Mouse (Mus musculus) hematopoietic stem cell, adult 5-6 weeks (primary cell): ENCODE measurements around the gene Dcaf1. TPM values are rescaled to one million over a fixed set of nuclear protein-coding genes. Genes with fewer than 3 reads are reported as not detected.

Experiments
- ATAC-seq, 2 experiments: fragments of 125-278 bp in 1 of 2; replicated peaks in 1 of 2; 2 replicates each; pipeline ENCODE4 v1.8.0; 2016 to 2017; ENCODE audit warnings: inconsistent platforms in 2 of 2, mild to moderate bottlenecking in 2 of 2, moderate number of reproducible peaks in 2 of 2, low read depth in 1 of 2, moderate TSS enrichment in 1 of 2; ENCODE audit not compliant: low FRiP score in 2 of 2, poor library complexity in 2 of 2, severe bottlenecking in 2 of 2, insufficient read depth in 1 of 2, low TSS enrichment in 1 of 2
- total RNA-seq: library from RNA; stranded (forward); fragments of 172-1452, 232-1000 nt; gene quantifications from 2 replicates; pipeline ENCODE4 v1.2.3, GENCODE M21; 2017

Gene Dcaf1
- total RNA-seq: 69.5 and 79.2 TPM in 2 replicates

DNA sequence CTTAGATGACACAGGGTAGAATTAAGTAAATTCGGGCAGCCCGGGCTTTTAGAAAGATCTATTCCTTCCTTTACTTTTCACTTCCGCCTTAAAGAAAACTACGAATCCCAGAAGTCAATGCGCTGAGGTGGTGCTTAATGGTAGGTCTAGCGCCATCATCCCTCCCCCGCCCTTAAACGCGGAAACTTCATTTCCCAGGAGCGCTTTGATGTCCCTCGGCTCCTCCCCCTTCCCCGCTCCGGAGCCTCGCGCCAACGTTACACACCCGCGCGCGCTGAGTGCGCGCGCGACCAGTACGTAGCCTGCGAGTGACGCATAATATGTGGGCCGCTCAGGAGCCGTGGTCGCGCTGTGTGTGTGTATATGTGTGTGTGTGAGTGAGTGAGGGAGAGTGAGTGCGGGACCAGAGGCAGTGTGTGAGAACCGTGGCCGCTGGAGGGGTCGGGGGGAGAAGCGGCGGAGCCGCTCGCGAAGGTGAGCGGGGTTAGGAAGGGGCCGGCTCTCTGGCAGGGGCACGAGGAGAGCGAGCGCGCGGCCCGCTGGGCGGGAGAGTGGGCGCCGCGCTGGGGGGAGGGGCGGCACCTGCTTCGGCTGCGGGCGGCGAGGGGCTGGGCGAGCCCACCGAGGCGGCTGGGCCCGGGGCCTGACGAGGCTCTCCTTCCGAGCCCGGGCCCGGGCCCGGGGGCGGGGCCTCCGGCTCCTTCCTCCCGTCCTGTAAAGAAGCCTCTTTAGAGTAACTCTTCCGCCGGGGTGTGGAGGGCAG lies at the start of gene Dcaf1:
Dcaf1 (plus strand) TSS at position 257 of the 763 bp plus-strand sequence.
- ATAC-seq: peak; percentile 90 to 92

DNA sequence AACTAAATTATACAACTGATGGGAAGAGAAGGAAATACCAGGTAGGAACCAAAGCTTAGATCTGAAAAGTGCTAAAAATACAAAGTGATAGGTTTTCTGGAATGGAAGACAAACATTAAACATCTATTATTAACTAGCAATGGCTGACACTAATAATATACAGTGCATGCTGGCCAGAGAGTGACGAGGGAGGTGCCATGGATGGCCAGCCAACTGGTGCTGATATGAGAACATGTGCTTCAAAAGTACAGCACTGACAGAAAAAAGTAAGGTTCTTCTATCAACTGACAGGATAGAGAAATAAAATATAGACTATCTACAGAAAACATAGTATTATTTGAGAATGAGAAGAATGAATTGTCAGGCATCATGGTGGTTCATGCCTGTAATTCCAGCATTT lies 45.6 kb upstream of the Dcaf1 start:
- no peak for ATAC-seq

DNA sequence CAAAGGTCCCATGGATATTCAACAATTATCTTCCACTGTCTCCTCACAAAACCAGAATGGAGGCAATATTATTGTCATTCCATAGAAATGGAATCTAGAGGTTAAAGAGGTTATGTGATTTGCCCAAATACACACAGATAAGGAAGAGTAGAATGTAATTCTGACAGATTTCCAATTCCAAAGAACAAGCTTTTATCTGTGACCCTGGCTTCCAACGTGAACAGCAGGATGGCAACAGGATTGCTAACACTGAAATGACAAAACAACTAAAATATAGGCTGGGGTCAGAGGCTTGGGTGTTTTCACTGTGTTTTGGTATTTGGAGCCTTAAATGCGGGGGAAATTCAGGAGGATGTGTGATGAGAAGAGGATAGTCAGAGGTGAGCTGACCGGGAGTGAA lies 44.3 kb upstream of the Dcaf1 start:
- no peak for ATAC-seq

DNA sequence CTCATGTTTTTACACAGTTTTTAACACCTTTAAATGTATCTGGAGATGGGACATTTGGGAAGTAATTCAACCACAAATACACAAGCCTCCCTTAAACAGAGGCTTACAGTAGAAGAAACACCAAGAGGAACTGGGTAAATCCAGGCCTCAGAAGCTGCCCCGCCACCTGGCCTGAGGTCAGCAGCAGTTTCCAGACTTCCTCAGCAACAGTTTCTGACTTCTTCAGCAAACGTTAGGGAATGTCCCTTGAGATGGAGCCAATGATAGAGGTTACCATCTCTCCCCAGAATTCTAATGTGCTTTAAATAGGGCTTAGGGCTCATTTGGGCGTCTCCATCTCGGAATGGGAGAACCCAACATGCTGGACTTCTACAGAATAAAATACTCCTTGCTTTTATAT lies 43.4 kb upstream of the Dcaf1 start:
- ATAC-seq: no peak

DNA sequence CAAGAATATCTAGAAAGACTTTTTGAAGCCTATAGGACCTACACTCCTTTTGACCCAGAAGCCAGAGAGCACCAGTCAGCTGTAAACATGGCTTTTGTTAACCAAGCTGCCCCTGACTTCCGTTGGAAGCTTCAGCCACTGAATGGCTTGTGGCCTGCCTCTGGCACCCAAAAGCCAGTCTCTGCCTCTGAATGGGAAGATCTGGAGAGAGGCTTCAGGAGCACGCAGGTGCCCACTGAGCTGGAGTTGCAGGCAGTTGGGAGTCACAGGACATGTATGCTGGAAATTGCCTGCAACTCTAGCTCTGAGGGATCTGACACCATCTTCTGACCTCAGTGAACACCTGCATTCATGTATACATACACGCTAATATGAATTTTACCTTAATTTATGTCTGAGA lies 41.6 kb upstream of the Dcaf1 start:
- ATAC-seq: no peak

DNA sequence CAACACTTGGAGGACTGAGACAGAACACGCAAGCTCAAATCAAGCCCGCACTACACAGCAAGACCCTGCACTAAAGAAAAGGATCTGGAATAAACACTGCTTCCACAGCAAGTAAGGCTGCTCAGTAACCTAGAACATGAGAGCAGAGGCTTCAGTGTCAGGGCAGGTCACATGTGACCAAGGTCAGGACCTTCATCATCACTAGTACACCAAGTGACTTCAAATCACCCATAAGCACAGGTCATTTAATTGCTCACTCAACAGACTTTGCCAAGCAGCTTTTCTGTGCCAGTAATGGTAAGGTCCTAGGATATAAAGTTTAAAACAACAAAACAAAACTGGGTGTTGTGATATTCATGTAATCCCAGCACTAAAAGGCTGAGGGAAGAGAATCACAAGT lies 38.1 kb upstream of the Dcaf1 start:
- no peak for ATAC-seq

DNA sequence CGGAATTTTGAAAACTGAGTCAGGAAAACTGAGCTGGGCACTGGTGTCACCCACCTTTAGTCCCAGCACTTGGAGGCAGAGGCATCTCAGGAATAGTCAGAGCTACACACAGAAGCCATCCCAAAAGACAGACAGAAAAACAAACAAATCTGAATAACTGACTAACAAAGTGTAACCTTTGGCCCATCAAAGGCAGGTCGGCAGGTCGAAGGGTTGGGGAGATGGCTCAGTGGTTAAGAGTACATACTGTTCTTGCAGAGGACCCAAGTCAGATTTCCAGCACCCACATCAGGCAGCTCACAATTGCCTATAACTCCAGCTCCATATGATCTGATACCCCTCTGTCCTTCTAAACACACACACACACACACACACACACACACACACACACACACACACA lies 36.5 kb upstream of the Dcaf1 start:
- ATAC-seq: no peak

DNA sequence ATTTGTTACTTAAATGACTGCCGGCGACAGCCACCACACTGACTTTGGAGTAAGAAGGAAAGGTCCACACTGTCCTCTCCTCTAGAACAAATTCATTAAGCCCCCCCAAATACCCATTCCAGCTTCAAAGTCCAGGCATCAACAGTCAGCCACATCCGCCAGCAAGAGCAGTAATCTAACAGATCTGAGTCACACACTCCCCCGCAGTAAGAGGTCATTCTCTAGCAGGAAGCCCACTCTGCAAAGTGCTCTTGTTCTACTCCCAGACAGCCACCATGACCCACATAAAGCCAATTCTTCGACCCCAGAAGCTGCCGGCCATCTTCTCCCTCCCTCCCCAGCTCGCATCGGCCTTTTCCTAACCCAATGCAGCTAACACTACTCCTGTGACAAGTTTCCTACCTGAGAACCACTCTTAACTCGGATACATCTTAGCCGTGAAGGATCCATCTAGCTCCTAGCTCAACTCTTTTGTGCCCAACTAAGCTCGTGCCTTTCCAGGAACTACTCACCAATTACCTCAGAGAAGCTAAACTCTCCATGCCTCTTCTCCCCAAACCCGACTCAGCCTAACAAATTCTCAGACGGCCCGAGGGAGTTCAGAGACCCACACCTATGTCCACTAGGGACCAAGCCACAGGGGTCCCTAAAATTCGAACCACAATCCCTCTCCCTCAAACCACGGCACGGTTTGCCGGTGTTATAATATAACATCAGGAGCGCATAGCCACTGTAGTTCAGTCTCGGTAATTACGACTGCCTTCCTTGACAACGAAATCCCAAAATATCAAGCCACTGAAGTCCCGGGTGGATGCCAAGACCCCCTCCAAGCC lies 33.5 kb upstream of the Dcaf1 start:
- ATAC-seq: peak in 1 of 2 experiments; percentile 26; a peak in 1 of 4 replicates

DNA sequence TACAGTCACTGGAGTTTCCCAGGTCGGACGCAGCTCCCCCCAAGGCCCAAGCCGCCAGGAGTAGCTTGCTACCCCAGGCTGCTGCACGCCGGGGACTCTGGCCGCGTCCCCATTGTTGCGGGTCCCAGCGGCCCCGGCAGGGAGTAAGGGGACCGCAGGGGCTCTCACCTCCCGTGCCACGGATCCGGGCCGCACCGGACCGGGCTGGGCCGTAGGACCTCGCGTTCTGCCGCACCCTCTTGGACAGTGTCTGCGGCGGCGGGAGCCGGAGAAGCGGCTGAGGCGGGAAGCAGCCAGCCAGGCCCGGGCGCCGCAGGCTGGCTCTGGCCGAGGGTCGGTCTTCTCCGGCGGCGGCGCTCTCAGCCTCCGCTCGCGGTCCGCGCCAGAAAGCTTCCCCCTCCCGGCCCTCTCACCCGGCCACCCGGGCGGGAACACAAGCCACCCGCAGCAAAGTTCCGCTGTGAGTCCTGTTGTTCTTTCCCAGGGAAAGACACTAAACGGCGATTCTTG lies 32.8 kb upstream of the Dcaf1 start, which contains the start of gene Rad54l2:
Rad54l2 (minus strand) TSS at position 383 of the 510 bp plus-strand sequence.
- ATAC-seq: peak; percentile 81 to 87

DNA sequence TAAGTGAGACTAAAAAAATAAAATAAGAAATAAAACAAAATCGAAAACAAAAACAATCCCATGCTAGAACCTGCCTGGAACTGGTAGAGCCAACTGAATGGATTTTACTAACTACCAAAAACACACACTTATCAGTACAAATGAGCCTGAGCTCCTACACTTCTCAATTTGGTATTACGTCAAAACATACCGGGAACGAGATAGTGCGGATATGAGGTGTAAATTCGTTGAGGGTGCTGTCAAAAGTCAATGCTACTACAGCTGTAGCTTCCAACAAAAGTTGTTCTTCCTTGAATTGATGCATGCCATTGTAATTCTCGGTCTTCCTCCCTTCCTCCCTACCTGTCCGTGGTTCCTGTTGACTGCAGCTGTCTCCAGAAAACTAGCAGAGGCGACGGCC lies 32.3 kb upstream of the Dcaf1 start:
- ATAC-seq: no peak

DNA sequence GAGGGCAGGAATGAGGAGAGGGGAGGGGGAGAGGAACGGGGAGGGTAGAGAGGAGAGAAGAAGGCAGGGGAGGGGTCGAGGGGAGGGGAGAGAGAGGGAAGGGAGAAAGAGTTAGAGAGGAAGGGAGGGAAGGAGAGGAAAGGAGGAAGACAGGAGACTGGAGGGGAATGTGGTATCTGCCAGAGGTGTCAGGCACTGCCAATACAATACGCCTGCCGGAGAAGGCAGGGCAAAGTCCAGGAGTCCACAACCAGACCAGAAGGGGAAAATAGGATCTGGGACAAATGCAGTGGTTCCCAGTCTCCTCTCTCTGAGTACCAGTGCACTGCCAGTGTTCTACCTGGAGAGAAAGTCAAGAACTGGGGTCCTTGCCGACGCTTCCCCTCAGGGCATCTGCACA lies 30.8 kb upstream of the Dcaf1 start:
- ATAC-seq: no peak

DNA sequence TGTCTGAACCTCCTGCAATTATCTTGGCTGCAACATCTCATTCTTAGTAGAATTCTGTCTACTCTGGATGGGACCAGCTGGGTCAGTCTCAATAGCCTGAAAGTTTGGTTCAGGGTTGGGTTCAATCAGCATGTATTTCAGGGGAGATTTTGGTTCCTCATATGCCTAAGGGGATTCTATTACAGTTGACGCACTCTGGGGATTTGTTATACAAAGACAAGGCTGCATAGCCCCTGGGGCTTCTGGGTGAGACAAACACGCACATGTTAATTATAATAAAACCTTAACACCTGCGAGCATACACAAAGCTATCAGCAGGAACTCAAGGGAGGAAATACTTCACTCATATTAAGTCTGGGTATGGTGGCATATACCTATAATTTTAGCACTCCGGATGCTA lies 15.2 kb upstream of the Dcaf1 start:
- ATAC-seq: no peak

DNA sequence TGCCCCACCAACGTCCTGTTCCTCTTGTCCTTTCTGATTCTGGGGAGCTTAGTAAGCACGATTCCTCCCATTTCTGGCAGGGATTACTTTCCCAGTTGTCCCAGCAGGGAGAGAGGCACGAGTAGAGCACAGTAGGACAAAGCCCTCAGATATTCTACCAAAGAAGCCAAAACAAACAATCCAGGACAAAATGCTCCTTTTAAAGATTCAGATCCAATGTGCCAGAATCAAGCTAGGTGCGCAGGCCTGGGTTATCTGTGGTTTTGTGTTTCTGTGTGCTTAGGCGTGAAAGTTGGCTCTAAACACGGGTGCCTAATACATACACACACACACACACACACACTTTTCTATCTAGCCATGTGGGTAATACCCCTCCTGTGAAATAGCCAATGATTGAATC lies 3.5 kb upstream of the Dcaf1 start:
- no peak for ATAC-seq

DNA sequence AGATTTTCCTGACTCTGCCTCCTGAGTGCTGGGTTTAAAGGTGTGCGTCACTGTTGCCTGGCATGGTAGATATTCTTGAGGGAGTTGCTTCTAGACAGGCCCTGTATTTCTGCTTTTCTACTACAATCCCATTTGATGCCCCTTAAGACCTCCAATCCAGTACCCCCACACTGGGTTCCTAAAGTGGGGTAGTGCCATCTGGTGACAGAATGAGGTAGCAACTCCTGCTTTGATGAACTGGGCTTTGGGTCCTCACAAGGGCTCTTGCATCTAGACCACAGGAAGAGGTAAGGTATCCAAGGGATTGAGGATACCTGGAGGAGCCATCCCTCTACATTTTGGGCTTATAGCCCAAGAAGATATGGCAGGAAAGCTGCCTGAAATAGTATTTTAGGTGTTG lies 2.5 kb upstream of the Dcaf1 start:
- ATAC-seq: no peak

DNA sequence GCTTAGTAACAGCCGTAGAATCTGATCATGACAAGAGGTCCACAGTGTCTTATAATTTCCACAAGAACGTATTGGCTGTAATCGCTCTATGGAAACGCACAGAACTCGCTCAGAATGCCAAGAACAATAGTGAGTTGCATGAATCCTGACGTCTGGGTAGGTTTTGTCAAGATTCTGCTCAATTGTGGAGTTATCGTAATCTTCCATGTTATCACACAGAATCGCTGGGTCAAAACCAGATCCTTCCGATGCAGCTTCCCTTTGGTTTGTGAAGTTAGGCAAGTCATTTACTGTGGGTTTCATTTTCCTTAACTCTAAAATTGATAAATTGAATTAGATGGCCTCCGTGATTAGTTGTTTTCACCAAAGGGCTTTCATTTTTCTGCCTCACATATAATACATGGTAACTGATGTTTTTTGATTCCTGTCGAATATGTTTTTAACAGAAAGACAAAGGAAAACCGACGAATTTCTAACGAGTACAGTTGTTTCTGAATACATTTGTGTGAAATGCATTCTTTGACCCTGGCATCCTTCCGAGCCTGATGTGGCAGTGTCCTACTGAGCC lies 540 bp upstream of the Dcaf1 start:
- ATAC-seq: no peak

DNA sequence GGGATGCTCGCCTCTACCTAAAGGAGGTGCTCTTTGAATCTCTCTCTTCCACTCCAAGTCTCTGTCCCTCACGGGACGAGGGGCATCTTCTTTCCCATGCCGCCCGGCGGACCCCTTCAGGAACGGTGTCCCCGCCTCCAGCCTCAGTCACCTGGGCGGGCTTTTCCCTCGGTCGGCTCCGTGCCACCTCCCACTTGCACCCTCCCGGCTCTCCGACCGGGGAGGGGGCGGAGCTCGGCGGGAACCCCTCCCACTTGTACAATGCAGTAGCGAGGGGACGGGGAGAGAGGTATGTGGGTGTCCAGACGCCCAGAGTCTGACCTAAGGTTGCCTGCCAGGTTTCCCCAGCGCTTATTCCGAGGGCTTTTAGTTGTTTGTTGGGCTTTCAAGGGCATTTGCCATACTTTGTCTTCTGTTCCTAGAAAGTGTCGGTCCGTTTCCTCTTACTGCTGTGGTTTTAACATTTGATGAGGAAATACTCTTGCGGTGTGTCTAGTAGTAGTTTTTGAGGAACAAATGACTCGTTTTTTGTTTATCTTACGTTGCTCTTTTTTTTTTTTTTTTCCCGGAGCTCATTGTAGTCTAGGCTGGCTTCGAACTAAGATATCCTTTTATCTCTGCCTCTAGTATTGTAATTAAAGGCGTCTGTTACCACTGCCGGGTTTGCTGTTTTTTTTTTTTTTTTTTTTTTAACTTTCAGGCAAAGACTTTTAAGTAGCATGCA lies 869 bp downstream of the Dcaf1 start:
- peak; percentile 72 to 81 for ATAC-seq

DNA sequence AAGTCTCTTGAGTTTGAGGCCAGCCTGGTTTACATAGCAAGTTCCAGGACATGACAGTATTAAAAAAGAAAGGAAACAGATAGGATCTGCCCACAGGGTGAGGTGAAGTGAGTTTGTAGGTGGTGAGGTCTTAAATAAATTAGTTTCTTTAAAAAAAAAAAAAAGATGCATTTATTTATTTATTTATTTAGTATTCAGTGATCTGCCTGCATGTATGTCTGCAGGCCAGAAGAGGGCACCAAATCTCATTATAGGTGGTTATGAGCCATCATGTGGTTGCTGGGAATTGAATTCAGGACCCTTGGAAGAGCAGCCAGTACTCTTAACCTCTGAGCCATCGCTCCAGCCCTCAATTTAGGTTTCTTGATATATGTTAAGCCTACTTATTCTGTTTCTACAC lies 18.9 kb downstream of the Dcaf1 start:
- no peak for ATAC-seq
